Mouse (Mus musculus) lung, postnatal 36 days (tissue): ENCODE data around the gene Nrip1.

Source experiments
- DNase-seq: peaks from one replicate; pipeline ENCODE4 v3.0.0; 2022; ENCODE audit warnings: mixed read lengths

Nrip1 gene

DNA sequence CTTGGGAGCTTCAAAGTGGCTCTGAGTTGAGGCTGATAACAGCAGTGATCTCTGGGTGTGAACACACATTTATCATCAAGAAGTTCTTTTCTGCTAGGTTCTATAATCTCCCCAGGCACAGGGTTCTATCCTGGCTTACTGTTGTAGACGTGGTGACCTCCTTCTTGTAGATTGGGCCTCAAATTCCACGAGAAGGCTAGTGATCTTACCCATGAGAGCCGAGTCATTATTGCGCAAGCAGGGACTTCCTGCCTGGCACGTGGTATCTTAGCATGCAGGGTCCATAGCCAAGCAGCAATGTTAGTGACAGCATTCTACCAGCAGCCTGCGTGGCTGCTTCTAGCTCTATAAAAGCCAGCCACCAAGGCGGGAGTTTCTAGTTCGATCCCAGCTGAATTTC is 32.0 kb downstream of the Nrip1 start:
- DNase-seq = peak; percentile 79

DNA sequence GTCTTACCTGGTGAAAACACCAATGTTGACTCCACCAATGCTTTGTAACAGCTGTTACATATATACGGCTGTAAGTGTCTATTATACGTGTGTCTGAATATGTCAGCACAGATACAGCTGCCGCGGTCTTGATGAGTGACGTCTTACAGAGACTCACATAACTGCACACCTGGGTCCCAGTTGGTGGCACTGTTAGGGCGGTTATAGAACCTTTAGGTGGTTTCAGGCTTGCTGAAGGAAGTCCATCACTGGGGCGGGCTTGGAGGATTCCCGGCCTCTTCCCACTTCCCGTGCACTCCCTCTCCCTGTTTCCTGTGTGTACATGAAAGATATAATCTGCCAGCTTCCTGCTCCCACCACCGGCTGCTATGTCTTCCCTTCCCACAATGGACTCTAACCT is 34.4 kb downstream of the Nrip1 start:
- DNase-seq = peak; percentile 25

DNA sequence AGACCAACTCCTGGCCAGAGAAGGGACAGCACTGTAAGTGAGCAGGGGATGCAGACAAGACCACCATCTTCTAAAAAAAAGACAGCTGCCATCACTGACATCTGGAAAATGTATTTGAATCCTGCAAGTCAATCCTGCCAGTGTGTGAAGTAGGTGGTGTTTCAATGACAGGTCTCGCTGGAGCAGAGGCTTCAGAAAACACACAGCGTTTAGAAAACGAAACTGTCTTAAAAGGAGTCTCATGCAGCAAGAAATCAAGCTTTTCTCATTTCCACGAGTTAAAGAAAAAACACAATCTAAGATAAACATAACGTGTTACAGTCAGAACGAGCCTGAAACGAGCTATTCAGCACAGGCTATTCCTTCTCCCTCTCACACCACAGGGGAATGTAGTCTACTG is 36.3 kb downstream of the Nrip1 start:
- no peak for DNase-seq

DNA sequence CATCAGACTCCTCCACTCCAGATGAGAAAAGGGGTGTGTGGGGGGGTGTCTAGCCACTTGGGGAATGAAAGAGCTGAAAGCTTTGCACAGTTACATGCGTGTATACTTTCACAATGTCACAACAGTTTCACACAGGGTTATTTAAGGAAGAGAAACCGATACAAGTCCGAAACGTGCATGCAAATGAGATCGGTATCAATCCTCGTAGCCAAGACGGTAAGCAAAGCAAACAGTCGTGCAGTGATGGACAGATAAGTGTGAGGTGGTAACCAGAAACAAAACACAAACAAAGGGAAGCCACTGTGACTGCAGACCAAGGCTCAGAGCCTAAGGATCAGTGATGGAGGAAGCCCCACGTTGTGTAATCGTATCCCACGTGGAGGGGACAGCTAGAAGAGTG is 36.7 kb downstream of the Nrip1 start:
- peak; percentile 20 for DNase-seq

DNA sequence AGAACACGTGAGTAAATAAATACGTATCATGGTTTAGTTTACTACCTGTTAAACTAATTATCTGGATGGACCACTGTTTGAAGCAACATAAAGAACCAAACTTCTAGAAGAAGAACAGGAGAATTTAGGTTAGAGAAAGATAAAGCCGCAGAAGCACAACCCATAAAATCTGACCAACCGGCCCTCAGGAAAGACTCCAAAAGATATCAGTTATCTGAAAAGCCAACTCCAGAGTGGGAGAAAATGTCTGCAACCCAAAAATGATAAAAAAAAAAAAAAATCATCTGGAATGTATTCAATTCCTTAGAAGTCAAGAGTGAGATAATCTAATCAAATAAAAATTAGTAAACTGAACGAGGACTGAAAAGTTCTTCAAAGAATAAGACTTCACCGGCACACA is 37.7 kb downstream of the Nrip1 start:
- DNase-seq = no peak

DNA sequence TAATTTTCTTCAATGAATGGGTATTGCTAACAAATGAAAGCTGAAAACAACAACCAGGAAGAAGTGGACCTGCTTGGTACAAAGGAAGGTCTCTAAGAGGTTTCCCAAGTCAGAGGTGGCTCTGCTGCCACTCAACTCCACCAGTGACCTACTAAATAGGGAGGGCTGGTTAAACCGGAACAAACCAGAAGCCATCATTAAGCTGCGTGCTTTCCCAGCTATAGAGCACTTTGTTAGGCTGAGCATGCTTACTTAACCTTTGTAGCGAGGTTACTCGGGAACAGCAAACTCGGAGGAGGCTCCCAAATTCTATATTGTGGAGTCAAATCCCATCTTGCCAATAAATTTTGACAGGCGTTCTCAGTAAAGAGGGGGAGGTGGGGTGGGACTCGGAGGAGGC is 41.5 kb downstream of the Nrip1 start:
- peak; percentile 46 for DNase-seq

DNA sequence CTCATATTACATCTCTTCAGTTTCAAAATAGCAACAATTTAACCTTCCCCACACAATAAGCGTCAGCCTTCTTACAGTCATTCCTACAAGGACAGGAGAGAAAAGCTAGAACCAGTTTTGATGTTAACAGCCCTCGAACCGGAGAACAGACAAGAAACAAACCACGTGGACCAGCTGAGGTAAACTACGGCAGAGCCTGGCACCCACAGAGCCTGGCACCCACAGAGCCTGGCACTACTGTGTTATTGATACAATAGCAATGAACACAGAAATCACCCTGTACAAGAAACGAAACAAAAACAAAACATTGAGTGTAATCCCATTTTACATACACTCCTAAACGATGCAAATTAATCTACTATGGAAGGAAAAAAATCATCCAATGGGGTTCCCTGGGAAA is 42.4 kb downstream of the Nrip1 start:
- no peak for DNase-seq

DNA sequence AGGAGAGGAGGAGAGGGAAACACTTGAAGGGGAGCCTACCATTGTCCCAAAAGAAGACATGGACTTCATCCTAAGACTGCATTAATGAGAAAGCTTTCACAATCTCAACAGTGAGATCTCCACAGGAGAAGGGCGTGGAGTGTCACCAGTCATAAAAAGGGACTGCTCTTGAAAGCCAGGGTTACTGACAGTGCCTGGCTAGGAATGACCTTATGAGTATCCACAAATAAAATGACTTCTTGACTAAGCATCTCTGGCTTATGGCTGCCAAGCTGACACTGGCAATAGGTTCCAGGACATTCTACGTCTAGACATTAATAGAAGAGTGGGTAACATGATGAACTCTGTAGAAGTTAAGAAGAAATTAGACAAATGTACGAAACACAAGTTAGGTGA is 48.3 kb downstream of the Nrip1 start:
- no peak for DNase-seq

DNA sequence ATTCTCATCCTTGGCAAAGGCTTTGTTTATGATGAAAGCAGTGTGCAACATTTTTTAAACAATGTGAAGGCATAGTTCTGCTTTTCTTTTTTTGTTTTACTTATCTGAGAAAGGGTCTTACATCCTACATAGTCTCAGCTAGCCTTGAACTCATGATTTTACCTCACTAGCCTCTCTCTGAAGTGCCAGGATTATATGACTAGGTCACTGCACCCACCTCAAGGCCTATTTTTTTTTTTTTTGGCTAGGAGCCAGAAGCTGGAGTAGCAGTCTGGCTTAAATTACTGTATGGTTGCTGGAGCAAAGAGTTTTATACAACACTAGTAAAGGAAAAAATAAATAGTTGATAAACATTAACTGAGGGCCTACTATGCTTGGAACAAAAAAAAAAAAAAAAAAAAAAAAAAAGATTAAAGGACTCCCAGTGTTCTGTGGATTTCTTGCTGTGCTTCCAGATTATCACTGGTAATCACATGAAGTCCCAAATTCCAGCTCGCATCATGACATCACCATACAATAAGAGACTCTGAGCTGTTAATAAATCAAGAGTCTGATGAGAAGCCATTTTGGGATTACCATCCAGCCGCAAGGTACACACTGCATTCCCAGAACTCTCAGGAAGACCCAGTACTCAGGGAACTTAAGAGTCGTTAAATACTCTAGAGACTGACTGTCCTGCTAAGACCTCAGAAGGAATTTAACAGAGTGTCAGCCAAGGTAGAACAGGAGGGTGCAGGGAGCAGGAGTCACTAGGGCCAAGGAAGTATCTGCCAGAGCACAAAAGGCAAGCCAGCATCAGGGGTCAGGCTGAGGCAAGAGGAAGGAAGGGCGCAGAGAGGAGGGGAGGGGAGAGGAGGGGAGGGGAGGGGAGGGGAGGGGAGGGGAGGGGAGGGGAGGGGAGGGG is 49.0 kb downstream of the Nrip1 start:
- DNase-seq = no peak

DNA sequence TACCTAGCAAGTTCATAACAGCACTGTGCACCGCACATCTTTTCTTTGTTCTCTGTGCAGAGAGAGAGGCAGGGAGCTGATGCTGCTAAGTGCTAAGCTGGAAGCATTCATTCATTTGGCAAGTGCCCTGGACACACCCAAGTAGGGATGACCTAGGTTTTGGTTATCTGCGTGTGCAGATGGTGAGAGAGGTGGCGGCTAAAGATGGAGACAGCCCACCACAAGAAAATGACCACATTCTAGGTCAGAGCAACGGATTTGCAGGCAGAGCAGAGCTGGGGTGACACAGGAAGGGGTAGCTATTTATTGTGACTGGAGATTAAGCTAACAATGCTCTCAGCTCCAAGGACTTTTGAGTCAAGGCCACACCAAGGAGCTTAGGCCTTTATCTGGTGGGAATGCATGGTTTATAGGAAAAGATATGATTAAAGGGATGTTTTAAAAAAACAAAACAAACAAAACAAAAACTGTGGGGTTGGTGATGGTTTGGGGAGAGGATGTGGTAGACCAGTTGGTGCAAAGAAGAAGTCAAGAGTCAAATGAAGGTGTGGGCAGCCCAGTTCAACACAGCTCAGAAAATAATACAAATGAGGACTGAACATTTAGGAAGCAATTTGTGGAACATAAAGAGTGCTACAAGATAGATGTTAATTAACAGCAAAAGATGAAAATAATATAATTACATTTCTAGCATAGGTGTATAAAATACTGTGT is 49.9 kb downstream of the Nrip1 start:
- no peak for DNase-seq

DNA sequence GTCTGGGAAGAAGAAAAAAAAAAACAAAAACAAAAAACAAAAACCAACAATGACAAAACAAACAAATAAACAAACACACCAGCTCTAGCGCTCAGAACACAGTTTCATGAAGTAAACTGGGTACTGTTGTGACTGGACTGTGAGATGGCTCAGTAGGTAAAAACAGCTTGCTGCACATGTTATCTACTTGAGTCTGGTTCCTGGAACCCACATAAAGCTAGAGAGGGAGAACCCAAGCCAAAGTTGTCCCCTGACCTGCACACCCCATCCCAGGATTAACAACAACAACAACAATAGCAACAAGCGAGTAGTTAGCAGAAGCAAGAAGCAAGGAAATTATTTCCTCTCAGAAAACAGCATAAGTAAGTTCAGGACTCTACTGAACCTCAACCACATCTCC is 50.5 kb downstream of the Nrip1 start:
- DNase-seq = no peak

DNA sequence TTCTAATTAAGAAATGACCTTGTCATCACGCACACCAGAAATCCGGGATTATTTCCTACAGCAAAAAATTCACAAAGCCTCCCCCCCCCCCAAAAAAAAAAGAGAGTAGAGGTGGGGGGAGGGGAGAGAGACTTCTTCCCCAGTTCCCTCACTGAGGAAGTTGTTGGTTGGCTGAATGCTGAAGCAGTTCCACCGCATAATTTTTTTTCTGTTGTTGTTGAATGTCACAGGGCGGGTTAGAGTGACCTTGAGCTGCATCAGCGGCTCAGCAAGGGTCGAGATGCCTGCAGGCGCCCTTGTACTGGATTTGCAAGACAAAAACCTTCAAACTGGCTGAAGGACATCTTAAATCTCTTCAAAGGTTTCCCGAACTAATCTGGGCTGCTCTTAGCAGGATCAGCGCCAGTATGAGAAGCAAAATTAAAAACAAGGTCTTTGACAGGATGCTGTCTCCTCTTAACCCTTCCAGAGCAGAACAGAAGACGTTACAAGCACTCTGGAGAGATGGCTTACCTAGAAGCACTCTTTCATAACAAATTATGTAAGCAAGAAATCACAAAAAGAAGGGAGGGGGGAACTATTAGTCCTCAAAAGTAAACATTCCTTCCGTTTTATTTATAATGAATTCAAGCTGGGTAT is 52.0 kb downstream of the Nrip1 start:
- no peak for DNase-seq

DNA sequence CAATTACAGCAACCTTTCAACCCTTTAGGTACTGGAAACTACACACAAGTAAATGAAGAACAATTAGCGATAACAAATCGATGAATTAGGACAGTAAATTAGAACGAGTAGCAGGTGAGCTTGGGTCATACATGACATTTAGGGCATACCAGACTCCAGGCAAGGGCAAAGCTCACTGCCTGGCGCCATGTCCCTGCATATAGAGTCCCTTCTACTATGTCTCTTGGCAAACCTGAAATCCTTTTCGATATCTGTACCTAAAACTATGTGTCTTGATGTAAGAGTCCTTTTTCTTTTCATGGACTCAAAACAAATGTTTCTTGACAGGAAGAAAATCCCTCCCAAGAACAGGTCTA is 53.5 kb downstream of the Nrip1 start:
- no peak for DNase-seq

DNA sequence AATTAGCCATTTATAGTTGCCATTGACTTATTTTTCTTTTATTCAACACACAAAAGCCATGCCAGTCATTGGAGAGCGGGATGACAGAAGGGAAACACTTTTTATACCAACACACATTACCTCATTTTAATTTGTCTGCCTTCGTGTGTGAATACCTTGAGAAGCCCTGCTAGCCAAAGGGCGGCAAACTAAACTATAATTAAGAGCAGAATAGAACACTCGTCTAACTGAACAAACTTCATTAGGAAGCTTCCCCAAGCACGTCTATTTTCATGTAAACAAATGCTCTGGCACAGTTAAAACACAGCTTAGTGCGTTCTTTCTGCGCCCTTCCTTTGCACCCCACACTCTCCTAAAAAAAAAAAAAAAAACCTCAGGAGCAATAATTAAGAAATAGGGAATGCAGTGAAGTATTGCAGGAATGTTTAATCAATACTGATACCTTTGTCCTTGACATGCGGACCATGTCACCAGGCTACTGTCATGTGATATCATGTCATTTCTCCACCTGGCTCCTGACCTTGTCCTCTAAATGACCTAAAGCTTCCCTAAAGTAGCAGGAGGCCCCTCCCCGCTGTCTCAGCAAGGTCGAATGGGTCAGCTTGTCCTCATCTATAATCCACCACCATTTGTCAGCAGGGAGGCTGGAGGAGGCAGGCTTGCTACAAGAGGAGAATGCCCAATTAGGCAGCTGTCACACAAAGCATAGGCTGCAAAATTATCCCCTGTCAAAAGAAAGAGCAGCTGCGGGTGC is 54.1 kb downstream of the Nrip1 start:
- DNase-seq = no peak

DNA sequence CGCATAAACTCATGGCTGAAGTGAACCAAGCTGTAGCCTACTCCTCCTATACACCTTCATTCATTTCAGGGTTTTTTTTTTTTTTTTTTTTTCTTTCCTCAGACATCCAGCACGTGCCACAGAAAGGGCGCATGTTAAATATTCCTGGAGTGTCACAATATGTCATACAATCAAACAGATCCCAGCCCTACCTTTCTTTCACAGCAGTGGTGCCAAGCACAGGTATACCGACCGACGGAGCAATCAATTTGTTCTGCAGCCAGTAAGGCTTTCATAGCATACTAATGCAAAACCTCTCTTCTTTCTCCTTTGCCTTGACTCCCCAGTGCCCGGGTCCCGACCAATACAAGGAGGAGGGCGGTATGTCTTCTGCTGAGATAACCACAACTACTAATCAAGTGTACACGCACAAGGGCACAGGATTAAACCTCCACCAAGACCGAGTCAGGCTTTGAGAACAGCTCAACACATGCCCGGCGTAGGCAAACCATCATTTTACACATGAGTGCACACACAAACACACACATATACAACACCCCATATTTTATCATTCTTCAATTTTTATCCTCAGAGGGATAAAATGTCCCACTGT is 55.2 kb downstream of the Nrip1 start:
- DNase-seq = no peak

DNA sequence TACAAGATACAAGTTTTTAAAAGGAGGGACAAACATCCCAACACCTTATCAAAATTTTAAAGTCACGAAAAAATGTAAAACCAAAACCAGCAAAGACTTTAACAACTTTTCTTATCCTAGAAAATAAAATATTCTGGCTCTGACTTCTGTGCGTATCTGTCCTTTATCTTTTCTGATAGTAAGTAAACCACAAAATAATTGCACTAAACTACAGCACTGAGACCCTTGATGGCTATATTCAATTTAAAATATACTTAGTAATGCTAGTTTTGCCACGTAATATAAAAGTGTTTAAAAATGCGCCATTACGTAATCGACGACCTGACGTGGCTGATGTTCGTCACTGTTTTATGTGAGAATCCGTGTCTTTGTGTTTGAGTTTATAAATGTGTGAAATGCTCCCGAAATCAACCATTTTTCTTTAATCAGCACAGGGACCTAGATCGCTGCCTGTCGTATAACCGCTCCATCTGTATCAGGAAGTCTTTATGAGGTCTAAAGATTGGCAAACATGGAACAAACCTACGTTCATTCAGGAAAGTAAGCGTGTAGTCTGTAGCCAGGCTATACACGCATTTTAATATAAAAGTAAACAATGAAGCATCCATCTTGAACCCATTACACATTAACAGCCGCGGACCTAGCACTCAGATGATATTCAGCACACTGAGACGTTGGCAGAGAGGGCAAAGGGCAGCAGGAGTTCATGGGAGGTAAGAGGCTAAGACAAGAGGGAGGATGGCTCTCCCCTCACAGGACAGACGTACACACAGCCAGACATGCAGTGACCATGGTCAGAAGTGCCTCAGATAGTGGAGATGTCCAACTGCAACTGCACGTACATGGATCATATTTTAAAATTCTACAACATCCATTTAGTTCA is 56.4 kb downstream of the Nrip1 start:
- no peak for DNase-seq

DNA sequence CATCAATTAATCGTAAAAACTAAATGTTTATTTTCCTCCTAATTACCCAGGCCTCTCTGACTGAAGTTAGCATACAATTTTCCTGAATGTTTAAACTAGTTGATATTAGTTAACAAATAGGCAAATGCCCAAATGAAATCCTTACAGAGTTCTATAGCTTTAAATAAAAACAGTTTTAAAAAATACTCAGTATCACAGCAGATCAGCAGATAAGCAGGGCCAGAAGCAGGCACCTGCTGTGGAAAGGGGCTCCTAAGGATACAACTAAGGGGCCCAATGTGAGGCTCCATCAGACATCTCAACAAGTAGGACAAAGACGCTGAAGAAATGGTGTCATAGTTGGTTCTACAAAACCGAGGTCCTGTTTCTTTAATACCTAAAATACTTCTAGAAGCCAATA is 58.0 kb downstream of the Nrip1 start:
- no peak for DNase-seq

DNA sequence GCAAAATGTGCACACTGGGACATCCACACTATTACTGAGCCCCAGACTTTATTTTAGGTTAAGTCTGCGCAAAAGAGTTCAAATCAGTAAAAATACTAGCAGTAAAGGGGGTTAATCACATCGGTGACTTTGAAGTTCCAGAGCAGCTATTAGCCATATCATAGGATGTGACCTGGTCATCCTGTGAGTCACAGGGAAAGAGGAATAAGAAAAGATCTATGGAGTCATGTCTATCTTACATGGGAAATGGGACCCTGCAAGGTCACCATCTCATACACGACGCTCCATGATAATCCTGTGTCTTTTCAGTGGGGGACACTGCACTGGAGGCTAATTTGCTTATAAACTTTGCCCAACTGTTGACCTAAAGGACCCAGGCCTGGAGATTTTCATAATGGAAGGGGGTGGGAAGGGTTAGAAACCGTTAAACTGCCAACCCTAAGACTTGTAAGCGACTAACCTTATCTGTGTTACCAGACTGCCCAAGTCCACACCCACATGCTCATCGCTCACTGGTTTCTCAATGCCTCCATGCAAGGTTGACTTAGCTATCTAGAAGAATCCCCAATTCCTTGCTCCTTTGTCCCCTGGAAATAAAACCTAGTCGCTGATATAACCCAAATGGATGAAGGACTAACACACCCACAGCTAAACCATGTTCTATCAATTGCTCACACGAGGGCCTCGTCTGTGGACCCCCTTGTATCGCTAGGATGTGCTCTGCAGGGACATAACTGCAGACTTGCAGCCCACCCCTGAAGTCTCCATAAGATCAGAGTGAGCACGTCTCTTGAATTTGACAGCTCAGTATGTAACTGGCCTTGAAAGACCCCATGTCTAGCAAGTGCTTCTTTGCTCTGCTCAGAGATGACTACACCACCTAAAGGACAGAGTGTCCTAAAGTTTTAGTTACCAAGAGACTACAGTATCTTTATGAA is 59.3 kb downstream of the Nrip1 start:
- DNase-seq = no peak

DNA sequence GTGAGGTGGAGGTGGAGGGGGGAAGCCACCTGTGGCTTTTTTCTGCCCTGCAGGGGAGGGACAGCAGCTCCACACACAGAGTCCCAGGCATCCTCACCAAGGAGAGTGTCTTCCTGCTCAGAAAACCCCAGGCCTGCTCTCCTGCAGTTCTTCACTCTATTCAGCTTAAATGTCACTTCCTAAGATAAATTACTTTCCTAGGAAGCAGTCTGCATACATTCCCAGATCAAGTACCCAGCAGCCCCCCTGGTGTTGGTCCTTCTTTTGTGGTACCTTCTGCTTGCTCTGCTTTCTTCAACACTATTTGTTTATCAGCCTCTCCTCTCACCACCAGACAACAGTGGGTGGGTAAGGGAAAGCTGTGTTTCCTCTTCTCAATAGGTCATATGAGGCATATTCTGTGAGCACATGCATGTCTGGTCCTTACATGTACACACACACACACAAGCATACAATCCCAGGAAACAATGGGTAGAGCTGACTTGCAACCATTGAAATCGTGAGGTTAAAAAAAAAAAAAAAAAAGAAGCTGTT is 60.7 kb downstream of the Nrip1 start:
- DNase-seq = no peak

DNA sequence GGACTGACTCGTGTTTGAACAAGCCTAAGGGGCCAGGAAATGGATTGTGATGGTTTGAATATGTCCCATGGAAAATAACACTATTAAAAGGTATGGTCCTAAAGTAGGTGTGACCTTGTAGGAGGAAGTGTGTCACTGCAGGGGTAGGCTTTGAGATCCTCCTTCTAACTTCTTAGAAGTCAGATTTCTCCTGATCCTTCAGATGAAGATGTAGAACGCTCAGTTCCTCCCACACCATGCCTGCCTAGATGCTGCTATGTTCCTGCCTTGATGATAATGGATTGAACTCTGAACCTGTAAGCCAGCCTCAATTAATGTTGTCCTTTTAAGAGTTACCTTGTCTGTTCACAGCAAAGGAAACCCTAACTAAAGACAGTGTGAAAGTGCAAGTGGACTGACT is 62.8 kb downstream of the Nrip1 start:
- DNase-seq = no peak
